Mouse (Mus musculus): ENCODE results near the gene Gm42688. TPM values are rescaled to one million over a fixed set of nuclear protein-coding genes. Genes with fewer than 3 reads are reported as not detected.

Gm42688 gene
- polyA plus RNA-seq, 1 experiment from 2014 or later, result 3.7 TPM

DNA sequence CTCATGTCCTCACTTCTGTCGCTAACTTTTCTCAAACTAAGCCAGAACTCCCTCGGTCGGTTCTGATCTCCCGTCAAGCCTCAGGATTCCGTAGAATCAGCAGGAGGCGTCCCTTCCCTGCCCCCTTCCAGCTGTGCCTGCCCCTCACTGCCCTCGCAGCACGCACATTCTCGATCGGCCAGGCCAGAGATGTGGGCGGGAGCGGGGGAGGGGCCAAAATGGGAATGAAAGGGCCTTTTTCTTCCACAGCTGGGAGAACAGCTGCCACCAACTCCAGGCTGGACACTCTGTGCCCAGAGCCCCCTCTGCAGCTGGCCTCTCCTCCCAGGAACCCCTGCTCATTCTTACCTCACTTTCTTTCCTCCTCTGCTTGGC is 36.1 kb downstream of the Gm42688 start:
- Histone ChIP-seq H3K36me3 (replicated peaks) (no peaks in the 10 kb centered on the region), H3K27me3 (peaks cover 45% of the 10 kb centered on the region), H3K9ac (peak overlapping the region; percentile 78), H3K4me1 (peaks cover 53% of the 10 kb centered on the region), H3K4me3 (replicated peaks) (peak overlapping the region; percentile 45), H3K27ac (peak overlapping the region; percentile 93), H3K4me2 (peak overlapping the region; percentile 70), H3K9me3 (no peaks in the 10 kb centered on the region)
- peak; percentile 63 for ATAC-seq (ENCODE audit: low FRiP score)
- WGBS, result 1% methylated on average over 12 of the region's 12 CpGs

DNA sequence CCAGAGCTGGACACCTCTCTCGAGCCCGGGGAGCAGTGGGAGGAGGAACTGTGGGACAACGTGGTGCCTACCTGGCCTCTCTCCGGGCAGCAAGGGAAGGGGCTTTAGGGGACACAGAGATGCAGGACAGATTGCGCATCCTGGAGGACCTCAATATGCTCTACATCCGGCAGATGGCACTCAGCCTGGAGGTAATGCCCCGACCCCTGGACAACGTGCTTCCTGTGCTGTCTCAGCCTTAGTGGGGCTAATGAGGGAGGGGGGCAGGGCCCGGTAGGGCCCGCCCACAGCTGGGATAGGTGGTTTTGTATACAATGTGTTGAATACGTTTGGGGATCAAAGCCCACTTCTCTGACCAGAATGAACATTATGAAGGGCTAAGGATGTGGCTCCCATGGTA is 36.6 kb downstream of the Gm42688 start:
- Histone ChIP-seq H3K4me3 (replicated peaks) (peak overlapping the region; percentile 45), H3K9ac (peak overlapping the region; percentile 78), H3K9me3 (no peaks in the 10 kb centered on the region), H3K27ac (peak overlapping the region; percentile 93), H3K4me1 (peaks cover 55% of the 10 kb centered on the region), H3K36me3 (replicated peaks) (no peaks in the 10 kb centered on the region), H3K27me3 (peaks cover 46% of the 10 kb centered on the region), H3K4me2 (peak overlapping the region; percentile 70)
- peak; percentile 56 for ATAC-seq (ENCODE audit: low FRiP score)
- 0% methylated on average over 11 of the region's 11 CpGs for WGBS

- Histone ChIP-seq H3K36me3 (replicated peaks) (no peaks in the 10 kb centered on the region), H3K9ac (no peak overlapping the region), H3K4me2 (no peak overlapping the region), H3K4me3 (replicated peaks) (no peak overlapping the region), H3K27ac (no peak overlapping the region), H3K4me1 (peaks cover 55% of the 10 kb centered on the region), H3K27me3 (peaks cover 39% of the 10 kb centered on the region), H3K9me3 (no peaks in the 10 kb centered on the region)
- WGBS, result 95% methylated on average over 8 of the region's 8 CpGs
- ATAC-seq (ENCODE audit: low FRiP score), result no peak
These were observed 38.6 kb downstream of the Gm42688 start for GRCm38 (mm10) chr6:83140044-83140443.

GRCm38 (mm10) chr6:83141636-83142035 is 40.2 kb downstream of the Gm42688 start:
- Histone ChIP-seq H3K4me2 (peak overlapping the region; percentile 65), H3K27ac (no peak overlapping the region), H3K4me3 (replicated peaks) (peak overlapping the region; percentile 34; the same call in 1 of the 2 replicates), H3K9ac (peak overlapping the region; percentile 51; the same call in 1 of the 2 replicates), H3K36me3 (replicated peaks) (no peaks in the 10 kb centered on the region), H3K9me3 (no peaks in the 10 kb centered on the region), H3K4me1 (peaks cover 43% of the 10 kb centered on the region), H3K27me3 (peaks cover 24% of the 10 kb centered on the region)
- no peak for ATAC-seq (ENCODE audit: low FRiP score)
- 46% methylated on average over 4 of the region's 4 CpGs for WGBS

DNA sequence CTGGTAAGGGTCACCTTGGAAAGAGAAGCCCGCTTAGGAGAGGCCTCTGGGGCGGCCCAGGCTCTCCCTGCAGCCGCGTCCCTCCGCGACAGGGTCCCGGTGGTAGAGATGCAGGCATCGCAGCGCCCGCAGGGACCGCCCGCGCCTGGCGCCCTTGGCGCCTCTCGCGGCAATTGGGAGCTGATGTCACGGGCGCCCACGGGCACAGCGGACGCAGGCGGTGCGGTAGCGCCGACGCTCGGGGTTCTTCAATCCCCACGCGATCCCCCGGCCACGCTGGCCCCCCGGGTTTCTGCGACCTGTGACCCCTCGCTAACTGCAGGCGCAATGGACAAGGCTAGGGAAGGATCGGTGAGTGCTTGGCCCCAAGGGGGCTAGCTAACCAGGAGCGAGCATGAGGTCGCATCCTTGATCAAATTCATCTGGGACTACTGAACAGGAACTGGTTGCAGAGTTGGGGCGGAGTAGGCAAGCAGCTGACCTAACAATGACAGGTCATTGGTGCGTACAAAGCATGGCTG is 40.9 kb downstream of the Gm42688 start:
- Histone ChIP-seq H3K4me1 (peaks cover 37% of the 10 kb centered on the region), H3K4me2 (peak overlapping the region; percentile 65), H3K4me3 (replicated peaks) (peak overlapping the region; percentile 34), H3K36me3 (replicated peaks) (no peaks in the 10 kb centered on the region), H3K9ac (peak overlapping the region; percentile 51), H3K9me3 (no peaks in the 10 kb centered on the region), H3K27me3 (peaks cover 20% of the 10 kb centered on the region), H3K27ac (no peak overlapping the region)
- ATAC-seq (ENCODE audit: low FRiP score), result no peak
- WGBS, result 3% methylated on average over 41 of the region's 41 CpGs

DNA sequence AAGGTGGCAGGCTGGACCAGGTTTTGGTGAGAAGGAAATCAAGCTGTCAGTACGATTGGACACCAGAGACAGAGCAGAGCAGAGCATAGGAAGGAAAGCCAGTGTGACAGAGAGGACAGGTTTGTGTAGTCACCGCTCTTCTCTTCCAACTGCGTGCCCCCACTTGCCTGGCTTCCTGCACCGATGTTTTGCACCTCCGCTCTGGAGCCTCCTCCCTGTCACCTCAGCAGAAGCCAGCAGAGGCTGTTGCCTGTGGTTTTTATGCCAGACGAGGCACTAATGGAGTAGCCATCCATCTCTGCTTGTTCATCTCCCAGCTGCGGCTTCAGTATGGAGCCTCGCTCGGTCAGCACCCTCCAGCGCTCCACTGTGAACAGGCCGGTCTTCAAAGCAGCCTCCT is 41.5 kb downstream of the Gm42688 start:
- 58% methylated on average over 11 of the region's 11 CpGs for WGBS
- no peak overlapping the region for H3K9ac ChIP-seq
- peaks cover 31% of the 10 kb centered on the region for H3K4me1 ChIP-seq
- no peak overlapping the region for H3K4me3 ChIP-seq (replicated peaks)
- H3K27me3 ChIP-seq, result peaks cover 20% of the 10 kb centered on the region
- no peak for ATAC-seq (ENCODE audit: low FRiP score)
- no peaks in the 10 kb centered on the region for H3K9me3 ChIP-seq
- peaks cover 5% of the 10 kb centered on the region for H3K36me3 ChIP-seq (replicated peaks)
- H3K4me2 ChIP-seq, result no peak overlapping the region
- H3K27ac ChIP-seq, result no peak overlapping the region

DNA sequence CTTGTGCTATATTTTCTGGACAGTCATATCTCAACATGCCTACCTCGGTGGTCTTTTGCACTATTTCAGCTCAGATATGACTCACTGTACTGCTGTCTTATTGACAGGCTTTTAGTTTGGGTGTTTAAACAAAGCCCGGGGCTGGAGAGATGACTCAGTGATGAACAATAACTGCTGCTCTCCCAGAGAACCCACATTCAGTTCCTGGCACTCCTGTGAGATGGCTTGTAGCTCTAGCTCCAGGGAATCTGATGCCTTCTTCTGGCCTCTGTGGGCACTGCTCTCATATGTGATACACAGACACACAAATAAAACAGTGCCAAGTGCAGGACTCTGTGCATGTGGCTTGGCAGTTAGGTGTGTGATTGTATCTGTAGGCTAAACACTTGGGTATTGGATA is 43.8 kb downstream of the Gm42688 start:
- H3K4me2 ChIP-seq, result no peak overlapping the region
- H3K27ac ChIP-seq, result no peak overlapping the region
- no peak overlapping the region for H3K4me3 ChIP-seq (replicated peaks)
- H3K9ac ChIP-seq, result no peak overlapping the region
- peaks cover 12% of the 10 kb centered on the region for H3K4me1 ChIP-seq
- ATAC-seq (ENCODE audit: low FRiP score), result no peak
- peaks cover 18% of the 10 kb centered on the region for H3K36me3 ChIP-seq (replicated peaks)
- 83% methylated on average over 2 of the region's 2 CpGs for WGBS
- no peaks in the 10 kb centered on the region for H3K9me3 ChIP-seq
- H3K27me3 ChIP-seq, result peaks cover 20% of the 10 kb centered on the region

- no peak for ATAC-seq (ENCODE audit: low FRiP score)
- Histone ChIP-seq H3K4me3 (replicated peaks) (no peak overlapping the region), H3K9me3 (no peaks in the 10 kb centered on the region), H3K4me1 (peaks cover 12% of the 10 kb centered on the region), H3K27me3 (peaks cover 19% of the 10 kb centered on the region), H3K27ac (no peak overlapping the region), H3K36me3 (replicated peaks) (peaks cover 23% of the 10 kb centered on the region), H3K9ac (no peak overlapping the region), H3K4me2 (no peak overlapping the region)
- WGBS, result 77% methylated on average over 9 of the region's 9 CpGs
These were observed 44.4 kb downstream of the Gm42688 start for GRCm38 (mm10) chr6:83145805-83146204.

DNA sequence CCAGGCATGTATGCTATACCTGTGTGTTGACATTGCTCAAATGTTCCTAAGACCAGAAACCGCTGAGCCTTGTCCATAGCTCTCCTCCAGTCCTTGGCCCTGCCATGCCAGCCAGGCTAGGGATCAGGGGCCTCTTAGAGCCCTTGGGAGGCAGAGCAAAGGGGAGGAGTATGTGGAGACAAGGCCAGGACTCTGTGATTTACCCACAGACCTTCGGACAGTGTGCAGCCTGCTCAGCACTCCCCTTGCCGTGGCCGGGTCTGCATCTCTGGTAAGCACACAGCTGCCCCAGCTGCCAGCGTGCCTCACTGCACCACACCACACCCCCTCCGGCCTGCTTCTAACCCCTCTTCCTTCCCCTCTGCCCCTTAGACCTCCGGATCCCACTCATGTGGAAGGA is 45.9 kb downstream of the Gm42688 start:
- Histone ChIP-seq H3K27me3 (peaks cover 4% of the 10 kb centered on the region; the same call in 1 of the 2 replicates), H3K27ac (no peak overlapping the region), H3K4me2 (no peak overlapping the region), H3K9ac (no peak overlapping the region), H3K36me3 (replicated peaks) (peaks cover 33% of the 10 kb centered on the region), H3K9me3 (no peaks in the 10 kb centered on the region), H3K4me3 (replicated peaks) (no peak overlapping the region), H3K4me1 (peaks cover 15% of the 10 kb centered on the region)
- WGBS, result 62% methylated on average over 7 of the region's 7 CpGs
- ATAC-seq (ENCODE audit: low FRiP score), result no peak

DNA sequence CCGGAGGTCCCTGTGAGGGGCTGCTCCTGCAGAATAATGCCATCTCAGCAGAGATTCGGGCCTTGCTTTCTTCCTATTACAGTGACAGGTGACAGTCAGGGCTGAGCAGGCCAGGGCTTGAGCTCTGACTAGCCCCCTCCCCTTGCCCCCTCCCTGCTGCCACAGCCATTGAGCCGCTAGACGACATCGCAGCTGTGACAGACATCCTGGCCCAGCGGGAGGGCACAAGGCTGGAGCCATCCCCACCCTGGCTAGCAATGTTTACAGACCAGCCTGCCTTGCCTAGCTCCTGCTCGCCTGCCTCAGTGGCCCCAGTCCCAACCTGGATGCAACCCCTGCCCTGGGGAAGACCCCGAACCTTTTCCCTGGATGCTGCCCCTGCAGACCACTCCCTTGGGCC is 50.3 kb downstream of the Gm42688 start:
- H3K9ac ChIP-seq, result peak overlapping the region; percentile 38; the same call in 1 of the 2 replicates
- 0 out of 2 replicates have a peak overlapping the region, but pooled peaks have one; percentile 0 for H3K27ac ChIP-seq
- H3K27me3 ChIP-seq, result no peaks in the 10 kb centered on the region
- no peaks in the 10 kb centered on the region for H3K9me3 ChIP-seq
- no peak for ATAC-seq (ENCODE audit: low FRiP score)
- 27% methylated on average over 8 of the region's 8 CpGs for WGBS
- H3K4me1 ChIP-seq, result peaks cover 30% of the 10 kb centered on the region
- H3K4me3 ChIP-seq (replicated peaks), result no peak overlapping the region
- H3K36me3 ChIP-seq (replicated peaks), result peaks cover 46% of the 10 kb centered on the region
- H3K4me2 ChIP-seq, result no peak overlapping the region

DNA sequence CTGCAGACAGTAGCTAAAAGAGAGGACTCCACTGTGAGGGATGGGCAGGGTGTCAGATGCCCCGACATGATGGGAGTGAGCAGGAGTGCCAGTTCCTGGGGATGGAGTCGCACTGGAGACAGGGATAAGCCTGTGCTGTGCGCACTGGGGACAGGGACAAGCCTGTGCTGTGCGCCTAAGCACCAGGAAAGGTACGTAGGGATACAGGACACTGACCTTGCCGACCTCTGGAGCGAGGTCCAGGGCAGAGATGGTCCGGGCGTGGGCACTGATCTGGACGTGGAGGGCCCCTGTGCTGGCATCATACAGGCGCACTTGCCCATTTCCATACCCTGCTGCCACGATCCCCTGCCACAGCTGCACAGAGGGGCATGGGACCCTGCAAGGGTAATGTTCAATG is 51.6 kb downstream of the Gm42688 start:
- Histone ChIP-seq H3K4me2 (no peak overlapping the region), H3K9me3 (no peaks in the 10 kb centered on the region), H3K27me3 (no peaks in the 10 kb centered on the region), H3K36me3 (replicated peaks) (peaks cover 40% of the 10 kb centered on the region), H3K27ac (no peak overlapping the region), H3K4me3 (replicated peaks) (no peak overlapping the region), H3K4me1 (peaks cover 30% of the 10 kb centered on the region), H3K9ac (no peak overlapping the region)
- 87% methylated on average over 12 of the region's 12 CpGs for WGBS
- no peak for ATAC-seq (ENCODE audit: low FRiP score)

DNA sequence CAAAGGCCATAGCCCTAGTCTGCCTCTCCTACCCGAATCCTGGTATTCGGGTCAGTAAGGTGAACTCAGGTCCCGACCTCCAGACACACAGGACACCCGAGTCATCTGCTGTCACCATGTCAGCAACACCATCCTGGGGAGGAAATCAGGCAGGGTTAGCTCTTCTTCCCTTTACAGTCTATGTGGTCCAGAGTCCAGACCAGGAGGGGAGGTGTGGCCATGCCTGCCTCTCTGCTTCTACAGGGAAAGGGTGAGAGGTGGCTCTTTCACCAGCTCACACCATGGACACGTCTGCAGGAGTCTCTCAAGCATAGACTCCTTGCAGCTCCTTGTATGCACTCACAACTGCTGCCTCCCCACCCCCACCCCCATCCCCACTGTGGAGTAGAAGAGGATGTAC is 52.1 kb downstream of the Gm42688 start:
- Histone ChIP-seq H3K4me1 (peaks cover 30% of the 10 kb centered on the region), H3K27ac (no peak overlapping the region), H3K27me3 (no peaks in the 10 kb centered on the region), H3K4me2 (no peak overlapping the region), H3K36me3 (replicated peaks) (peaks cover 38% of the 10 kb centered on the region), H3K9ac (no peak overlapping the region), H3K4me3 (replicated peaks) (no peak overlapping the region), H3K9me3 (no peaks in the 10 kb centered on the region)
- WGBS, result 83% methylated on average over 5 of the region's 5 CpGs
- ATAC-seq (ENCODE audit: low FRiP score), result no peak

DNA sequence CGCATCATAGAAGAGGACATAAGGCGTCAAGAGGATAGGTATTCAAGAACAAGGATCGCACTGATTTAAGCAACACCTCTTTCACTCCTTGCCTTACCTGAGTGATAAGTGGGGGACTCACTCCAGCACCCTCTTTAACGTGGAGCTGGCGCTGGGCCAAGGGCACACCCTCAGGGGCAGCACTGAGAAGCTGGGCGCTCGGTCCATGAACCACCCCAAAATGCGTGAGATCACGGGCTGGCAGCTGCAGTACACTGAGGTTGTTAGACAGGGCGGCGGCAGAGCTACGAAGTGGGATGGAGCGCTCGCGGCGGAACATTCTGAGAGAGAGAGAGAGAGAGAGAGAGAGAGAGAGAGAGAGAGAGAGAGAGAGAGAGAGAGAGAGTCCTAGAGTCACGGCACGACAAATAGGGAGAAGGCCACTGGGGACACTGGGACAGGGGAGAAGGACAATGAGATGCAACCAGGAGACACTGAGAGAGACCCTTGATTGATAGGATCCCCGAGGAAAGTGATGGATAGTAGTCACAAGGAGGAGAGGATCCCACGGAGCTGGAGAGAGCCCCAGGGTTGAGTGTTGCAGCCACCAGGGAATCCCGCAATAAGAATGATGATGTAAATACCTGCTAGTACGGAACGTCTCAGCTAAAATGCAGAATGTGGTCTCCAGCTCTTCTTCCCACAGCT is 54.3 kb downstream of the Gm42688 start:
- Histone ChIP-seq H3K9me3 (no peaks in the 10 kb centered on the region), H3K27me3 (peaks cover 9% of the 10 kb centered on the region), H3K27ac (0 out of 2 replicates have a peak overlapping the region, but pooled peaks have one; percentile 19), H3K36me3 (replicated peaks) (peaks cover 24% of the 10 kb centered on the region), H3K9ac (peak overlapping the region; percentile 62), H3K4me1 (peaks cover 30% of the 10 kb centered on the region), H3K4me3 (replicated peaks) (peak overlapping the region; percentile 60), H3K4me2 (peak overlapping the region; percentile 83)
- 7% methylated on average over 23 of the region's 23 CpGs for WGBS
- peak; percentile 15 for ATAC-seq (ENCODE audit: low FRiP score)
